Mouse (Mus musculus) embryonic stem cell, embryonic (primary cell): Measurements from ENCODE around the gene Gm17581.

Experiments
- CTCF ChIA-PET, 4 experiments: fragments of 300-600 bp in 2 of 4; fragments of 350-600 bp in 2 of 4; sonication (Branson Sonifier 250); formaldehyde crosslinking; loops; one replicate each; lab custom pipeline; 2022; ENCODE audit warnings: inconsistent platforms in 2 of 4; lab: Charles Lee
- POLR2A ChIA-PET, 4 experiments: fragments of 300-600 bp in 2 of 4; fragments of 350-600 bp in 2 of 4; sonication (Branson Sonifier 250); formaldehyde crosslinking; loops; one replicate each; lab custom pipeline; 2022; ENCODE audit warnings: antibody characterized with exemption in 4 of 4, inconsistent platforms in 1 of 4; lab: Charles Lee

Gene Gm17581

DNA sequence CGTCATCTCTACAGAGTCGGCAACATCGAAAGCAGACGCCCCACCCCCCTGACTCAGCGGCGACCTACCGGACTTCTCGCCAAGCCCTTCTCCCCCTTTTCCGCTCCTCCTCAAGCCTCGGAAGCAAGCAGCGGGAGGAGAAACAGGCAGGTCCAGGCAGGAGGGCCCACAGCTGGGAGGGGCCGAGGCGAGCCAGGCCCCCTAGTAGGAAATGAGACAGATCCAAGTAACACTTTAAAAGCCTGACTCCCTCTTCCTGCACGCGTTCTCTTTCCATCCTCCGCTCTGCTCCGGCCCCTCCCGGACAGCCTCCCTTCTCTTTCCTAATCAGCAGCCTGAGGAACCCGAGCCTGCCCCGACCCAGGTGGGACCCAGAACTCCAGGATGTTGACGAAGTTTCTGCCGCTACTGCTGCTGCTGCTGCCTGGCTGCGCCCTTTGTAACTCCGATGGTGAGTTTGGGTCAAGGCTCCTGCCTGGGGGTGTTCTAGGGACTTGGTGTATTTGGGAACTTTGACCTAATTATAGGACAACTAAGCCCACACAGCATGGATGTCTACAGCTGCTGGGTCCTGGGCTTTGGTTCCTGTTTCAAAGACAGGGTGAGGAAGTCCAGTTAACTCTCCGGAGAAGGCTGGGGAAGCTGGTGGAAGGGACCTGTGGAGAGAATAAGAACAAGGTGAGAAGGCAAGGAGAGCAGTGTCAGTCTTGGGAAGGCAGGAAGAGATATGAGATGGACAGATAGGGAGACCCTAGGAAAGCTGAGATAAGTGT is 15.5 kb upstream of the Gm17581 start, which contains the start of gene Procr:
Procr (plus strand) TSS at position 104 of the 773 bp plus-strand sequence.
- ChIA-PET POLR2A (interaction anchor here in 3 of 4 experiments (0.5 to 3.4 kb wide), 3 partner anchors 9 to 17 kb away, joined by 3 to 15 read pairs (median 3); no protein-coding TSS in a partner anchor), CTCF (interaction anchor here in 3 of 4 experiments (1.0 to 2.1 kb wide), 4 partner anchors 52 to 233 kb away, joined by 3 to 5 read pairs (median 3); partner anchors contain the start of genes Acss2 (in 1 of the 3) and Ggt7 (in 1 of the 3))

DNA sequence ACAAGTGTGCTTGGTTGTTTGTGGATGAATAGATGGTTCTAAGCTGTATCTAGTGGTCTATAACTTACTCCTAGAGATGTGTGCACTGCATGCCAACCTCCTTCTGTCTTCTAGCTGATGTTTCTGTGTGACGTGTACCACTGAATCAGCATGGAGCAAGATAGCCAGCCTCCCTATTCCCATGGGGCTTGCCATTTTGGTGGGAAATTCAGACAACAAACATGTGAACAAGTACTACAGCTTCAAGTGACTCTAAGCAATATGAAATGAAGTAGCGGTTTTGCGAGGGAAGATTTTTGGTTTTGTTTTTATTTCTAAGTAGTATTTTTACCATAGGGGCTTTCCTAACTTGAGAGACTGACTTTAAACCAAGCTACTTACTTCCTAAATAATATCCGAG is 13.7 kb upstream of the Gm17581 start:
- CTCF ChIA-PET, result interaction anchor here in 2 of 4 experiments (0.5 to 0.6 kb wide), 2 partner anchors 53 to 948 kb away, joined by 3 to 4 read pairs; no protein-coding TSS in a partner anchor
- POLR2A ChIA-PET, result interaction anchor here in 2 of 4 experiments (0.5 to 1.0 kb wide), 2 partner anchors 35 to 118 kb away, joined by 3 read pairs; no protein-coding TSS in a partner anchor

DNA sequence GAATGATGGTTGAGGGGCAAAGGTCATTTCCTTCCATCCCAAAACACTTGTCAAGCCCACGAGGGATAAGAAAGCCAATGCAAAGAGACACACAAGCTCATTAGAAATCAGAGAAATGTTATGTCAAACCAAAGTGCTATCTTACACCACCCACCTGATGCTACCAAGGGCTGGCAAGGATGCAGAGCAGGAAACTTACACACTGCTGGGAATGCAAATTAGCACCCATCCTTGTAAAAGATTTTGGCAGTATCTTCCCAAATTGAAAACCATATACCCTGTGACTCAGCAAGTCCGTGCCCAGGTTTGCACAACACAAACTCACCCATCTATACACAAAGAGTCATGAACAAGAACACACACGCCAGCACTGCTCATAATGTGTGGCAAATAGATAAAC is 9.8 kb upstream of the Gm17581 start:
- CTCF ChIA-PET, result interaction anchor here in 3 of 4 experiments (0.6 to 1.2 kb wide), 3 partner anchors 10 to 243 kb away, joined by 3 to 4 read pairs (median 3); no protein-coding TSS in a partner anchor
- POLR2A ChIA-PET, result interaction anchor here in 1 of 4 experiments (0.6 kb wide), 1 partner anchor 922 kb away, joined by 3 read pairs; no protein-coding TSS in a partner anchor

GRCm38 (mm10) chr2:155743351-155743750 is 7.7 kb upstream of the Gm17581 start:
- POLR2A ChIA-PET, result interaction anchor here in 3 of 4 experiments (1.0 to 2.9 kb wide), 8 partner anchors 9 to 225 kb away, joined by 3 to 15 read pairs (median 8); partner anchors contain the start of genes Edem2 (in 2 of the 3), Acss2 (in 1 of the 3), Ggt7 (in 1 of the 3) and Trpc4ap (in 1 of the 3)
- CTCF ChIA-PET, result interaction anchor here in 2 of 4 experiments (1.2 to 2.6 kb wide), 5 partner anchors 10 to 47 kb away, joined by 4 to 8 read pairs (median 7); no protein-coding TSS in a partner anchor

- ChIA-PET POLR2A (interaction anchor here in 3 of 4 experiments (0.7 to 2.9 kb wide), 15 partner anchors 10 to 423 kb away, joined by 3 to 15 read pairs (median 4); partner anchors contain the start of genes Acss2 (in 2 of the 3), Edem2 (in 2 of the 3), Ggt7 (in 2 of the 3) and Trpc4ap (in 2 of the 3)), CTCF (interaction anchor here (0.7 to 2.6 kb wide), 12 partner anchors 10 to 227 kb away, joined by 3 to 8 read pairs (median 5); no protein-coding TSS in a partner anchor)
Measured at GRCm38 (mm10) chr2:155742931-155743337, 7.3 kb upstream of the Gm17581 start.

DNA sequence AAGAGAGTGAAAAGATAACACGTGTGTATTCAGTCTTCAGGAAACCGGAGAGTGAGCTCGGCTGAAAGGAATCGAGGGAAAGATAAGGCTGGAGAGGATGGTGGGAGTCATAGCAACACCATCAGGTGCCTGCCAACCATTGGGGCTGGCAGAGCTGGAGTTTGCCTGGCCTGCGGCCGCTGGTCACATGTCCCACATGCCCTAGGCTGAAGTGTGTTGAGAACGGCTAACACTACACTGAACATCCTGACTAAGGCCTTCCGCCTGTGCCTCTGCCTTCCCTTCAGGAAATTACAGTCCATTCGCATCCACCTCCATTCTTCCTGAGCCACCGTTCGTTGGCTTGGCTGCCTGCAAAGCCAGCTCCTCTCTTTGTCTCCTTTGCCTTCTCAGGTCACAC is 6.5 kb upstream of the Gm17581 start:
- POLR2A ChIA-PET, result interaction anchor here in 3 of 4 experiments (0.5 to 2.9 kb wide), 23 partner anchors 9 to 1183 kb away, joined by 3 to 15 read pairs (median 4); partner anchors contain the start of genes Acss2 (in 2 of the 3), Edem2 (in 2 of the 3), Ggt7 (in 2 of the 3) and Trpc4ap (in 2 of the 3)
- CTCF ChIA-PET, result interaction anchor here (0.6 to 2.6 kb wide), 17 partner anchors 13 to 229 kb away, joined by 3 to 8 read pairs (median 4); partner anchors contain the start of genes Acss2 (in 1 of the 4) and Ggt7 (in 1 of the 4)

DNA sequence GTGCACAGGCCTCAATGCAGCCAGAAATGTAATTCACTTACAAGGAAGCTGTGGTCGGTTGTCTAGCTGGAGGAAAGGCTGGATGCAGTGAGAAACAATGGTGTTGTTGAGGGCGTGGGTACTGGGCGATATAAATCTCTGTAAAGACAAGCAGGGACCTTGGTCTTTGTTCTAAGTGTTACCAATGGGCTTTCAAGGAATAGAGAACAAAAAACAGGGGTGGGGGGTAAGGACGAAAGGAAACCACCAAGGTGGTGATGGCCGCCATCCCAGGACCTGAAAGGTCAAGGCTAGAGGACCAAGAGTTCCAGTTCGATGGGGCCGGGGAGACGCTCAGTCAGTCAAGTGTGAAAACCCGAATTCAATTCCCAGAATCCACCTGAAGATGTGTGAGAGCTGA is 2.1 kb upstream of the Gm17581 start:
- POLR2A ChIA-PET, result interaction anchor here in 3 of 4 experiments (0.6 to 1.6 kb wide), 12 partner anchors 9 to 356 kb away, joined by 3 to 11 read pairs (median 3); partner anchors contain the start of genes Edem2 (in 2 of the 3), Ncoa6 (in 1 of the 3) and Trpc4ap (in 1 of the 3)
- CTCF ChIA-PET, result interaction anchor here in 3 of 4 experiments (0.6 to 1.6 kb wide), 10 partner anchors 18 to 220 kb away, joined by 3 to 13 read pairs (median 3); partner anchors contain the start of genes Acss2 (in 1 of the 3), Ggt7 (in 1 of the 3) and Trpc4ap (in 1 of the 3)

GRCm38 (mm10) chr2:155736936-155737335 is 1.3 kb upstream of the Gm17581 start:
- ChIA-PET CTCF (interaction anchor here in 2 of 4 experiments (1.2 to 1.6 kb wide), 2 partner anchors 41 to 74 kb away, joined by 4 to 13 read pairs; no protein-coding TSS in a partner anchor), POLR2A (interaction anchor here in 1 of 4 experiments (1.1 to 1.6 kb wide), 4 partner anchors 8 to 263 kb away, joined by 3 to 11 read pairs (median 4); partner anchors contain the start of genes Edem2 and Ncoa6)

DNA sequence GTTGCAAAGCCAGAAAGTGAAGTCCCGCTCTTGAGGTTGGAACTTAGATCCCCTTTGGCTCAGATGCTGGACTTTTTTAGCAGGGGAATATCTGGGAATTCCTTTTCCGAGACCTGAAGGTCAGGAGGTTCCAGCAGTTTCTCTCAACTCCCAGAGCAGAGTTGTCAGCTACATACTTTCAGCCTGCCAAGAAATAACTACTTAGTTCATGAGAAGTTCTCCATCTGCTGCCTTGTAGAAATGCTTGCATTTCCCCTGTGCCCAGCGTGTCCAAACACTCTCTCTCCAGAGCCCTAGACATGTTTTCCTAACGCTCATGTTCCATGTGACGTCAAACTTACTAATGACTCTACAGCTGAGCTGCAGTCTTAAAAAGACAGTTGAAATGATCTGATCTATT is 586 bp downstream of the Gm17581 start:
- ChIA-PET POLR2A (no interaction called here), CTCF (interaction anchor here in 2 of 4 experiments (0.5 to 1.0 kb wide), 2 partner anchors 17 to 39 kb away, joined by 3 read pairs; no protein-coding TSS in a partner anchor)

DNA sequence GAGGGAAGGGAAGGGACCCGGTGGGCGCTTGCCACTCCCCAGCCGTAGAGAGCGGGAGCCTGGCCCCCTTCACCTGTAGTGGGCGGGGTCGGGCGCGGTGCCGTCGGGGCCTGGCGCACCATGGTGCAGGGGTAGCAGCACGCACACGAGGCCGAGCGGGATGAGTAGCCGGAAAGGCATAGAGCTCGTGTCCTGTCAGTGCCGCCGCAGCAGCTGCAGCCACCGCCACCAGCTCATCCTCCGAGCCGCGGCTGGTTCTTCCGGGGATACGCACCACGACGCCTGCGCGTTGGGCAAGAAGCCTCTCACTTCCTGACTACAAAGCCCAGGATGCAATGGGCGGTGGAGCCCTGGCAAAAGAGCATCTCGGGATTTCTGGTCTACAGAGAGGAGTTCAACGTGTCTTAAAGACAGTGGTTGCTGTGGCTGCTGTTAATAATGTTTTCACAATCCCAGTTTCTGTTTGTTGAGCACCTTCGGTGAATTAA is 6.5 kb downstream of the Gm17581 start, which contains the start of gene Edem2:
Edem2 (minus strand) TSS at position 318 of the 488 bp plus-strand sequence.
- ChIA-PET CTCF (interaction anchor here in 2 of 4 experiments (0.5 to 1.6 kb wide), 8 partner anchors 26 to 211 kb away, joined by 3 to 8 read pairs (median 3); partner anchors contain the start of genes Trpc4ap (in 2 of the 2), Acss2 (in 1 of the 2) and Ggt7 (in 1 of the 2)), POLR2A (interaction anchor here in 3 of 4 experiments (0.6 to 1.9 kb wide), 15 partner anchors 8 to 258 kb away, joined by 3 to 11 read pairs (median 4); partner anchors contain the start of genes Trpc4ap (in 2 of the 3) and Gss (in 1 of the 3))

- ChIA-PET POLR2A (interaction anchor here in 3 of 4 experiments (0.6 to 1.9 kb wide), 15 partner anchors 9 to 258 kb away, joined by 3 to 11 read pairs (median 4); partner anchors contain the start of genes Trpc4ap (in 2 of the 3) and Gss (in 1 of the 3)), CTCF (interaction anchor here in 2 of 4 experiments (0.6 to 1.6 kb wide), 7 partner anchors 27 to 211 kb away, joined by 3 to 8 read pairs (median 3); partner anchors contain the start of genes Trpc4ap (in 2 of the 2), Acss2 (in 1 of the 2) and Ggt7 (in 1 of the 2))
Measured at GRCm38 (mm10) chr2:155728742-155729141, 6.9 kb downstream of the Gm17581 start.

GRCm38 (mm10) chr2:155727764-155728395 is 7.8 kb downstream of the Gm17581 start:
- POLR2A ChIA-PET, result interaction anchor here in 2 of 4 experiments (1.3 to 1.5 kb wide), 3 partner anchors 8 to 15 kb away, joined by 5 to 11 read pairs (median 5); no protein-coding TSS in a partner anchor
- CTCF ChIA-PET, result interaction anchor here in 1 of 4 experiments (1.6 kb wide), 1 partner anchor 35 kb away, joined by 8 read pairs; the partner anchor contains the start of gene Trpc4ap

DNA sequence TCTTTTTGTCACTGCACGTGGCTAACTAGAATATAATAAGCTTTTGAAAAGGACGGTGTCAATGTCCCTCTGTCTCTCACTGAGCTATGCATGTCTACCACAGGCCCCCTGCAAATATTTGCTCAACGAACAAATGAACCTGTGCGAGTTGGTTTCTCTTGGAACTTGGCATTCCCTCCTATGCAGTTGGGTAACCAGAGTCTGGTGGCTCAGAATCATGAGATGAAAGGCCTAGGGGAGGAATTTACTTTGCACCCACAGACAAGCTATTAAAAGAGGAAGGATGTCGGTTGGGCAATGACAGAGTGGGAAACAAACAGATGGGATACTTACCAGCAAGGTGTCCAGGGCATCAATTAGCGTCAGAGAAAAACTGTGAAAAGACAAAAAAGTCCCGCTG is 9.4 kb downstream of the Gm17581 start:
- ChIA-PET POLR2A (interaction anchor here in 2 of 4 experiments (0.7 to 1.0 kb wide), 2 partner anchors 11 to 73 kb away, joined by 3 to 7 read pairs; no protein-coding TSS in a partner anchor), CTCF (interaction anchor here in 1 of 4 experiments (0.6 to 0.7 kb wide), 2 partner anchors 26 to 62 kb away, joined by 4 to 5 read pairs; no protein-coding TSS in a partner anchor)

DNA sequence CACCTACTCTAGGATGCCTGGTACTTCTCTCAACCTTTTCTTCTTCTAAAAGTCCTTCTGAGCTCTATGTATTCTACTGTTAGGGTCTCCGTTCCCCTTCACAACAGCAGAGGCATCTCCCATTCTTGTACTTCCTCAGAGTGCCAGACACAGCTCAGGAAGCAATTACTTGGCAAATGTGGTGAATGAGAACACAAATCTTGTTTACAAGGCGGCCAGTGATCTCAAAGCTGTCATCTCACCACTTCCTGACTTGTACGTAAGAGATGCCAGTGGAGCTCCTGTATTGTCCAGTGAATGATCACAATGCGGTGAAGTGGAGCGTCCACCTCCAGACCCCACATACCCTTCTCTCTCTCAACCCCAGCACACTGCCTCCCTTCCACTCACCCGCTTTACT is 11.1 kb downstream of the Gm17581 start:
- CTCF ChIA-PET, result interaction anchor here in 1 of 4 experiments (1.5 kb wide), 1 partner anchor 28 kb away, joined by 4 read pairs; no protein-coding TSS in a partner anchor

GRCm38 (mm10) chr2:155724036-155724435 is 11.6 kb downstream of the Gm17581 start:
- ChIA-PET CTCF (interaction anchor here in 1 of 4 experiments (1.5 kb wide), 1 partner anchor 28 kb away, joined by 4 read pairs; no protein-coding TSS in a partner anchor), POLR2A (interaction anchor here in 1 of 4 experiments (1.1 kb wide), 1 partner anchor 21 kb away, joined by 3 read pairs; no protein-coding TSS in a partner anchor)

More for the DNA sequence above, 11.1 kb downstream of the Gm17581 start:
- POLR2A ChIA-PET, result interaction anchor here in 1 of 4 experiments (1.1 kb wide), 1 partner anchor 22 kb away, joined by 3 read pairs; no protein-coding TSS in a partner anchor
